Mouse (Mus musculus): Measurements from ENCODE around the gene Cfap77.

The Cfap77 gene

GRCm38 (mm10) chr2:28907691-28908388 lies 147.0 kb downstream of the Cfap77 start:
- DNase-seq (ENCODE audit: low spot score in 2 of 2) = no peak

GRCm38 (mm10) chr2:28905561-28905960 lies 149.3 kb downstream of the Cfap77 start:
- DNase-seq (ENCODE audit: low spot score in 2 of 2) = no peak

- DNase-seq (ENCODE audit: low spot score in 2 of 2) = no peak
Observed at GRCm38 (mm10) chr2:28904786-28905185, 150.1 kb downstream of the Cfap77 start.

- DNase-seq (ENCODE audit: low spot score in 2 of 2) = no peak
Observed at GRCm38 (mm10) chr2:28903871-28904270, 151.0 kb downstream of the Cfap77 start.

- no peak for DNase-seq (ENCODE audit: low spot score in 2 of 2)
Observed at GRCm38 (mm10) chr2:28902291-28902690, 152.6 kb downstream of the Cfap77 start.

- DNase-seq (ENCODE audit: low spot score in 2 of 2) = no peak
Observed at GRCm38 (mm10) chr2:28897340-28897899, 157.4 kb downstream of the Cfap77 start.

- DNase-seq (ENCODE audit: low spot score in 2 of 2) = no peak
Observed at GRCm38 (mm10) chr2:28895876-28896275, 159.0 kb downstream of the Cfap77 start.

GRCm38 (mm10) chr2:28893526-28893925 lies 161.3 kb downstream of the Cfap77 start:
- no peak for DNase-seq (ENCODE audit: low spot score in 2 of 2)

- no peak for DNase-seq (ENCODE audit: low spot score in 2 of 2)
Observed at GRCm38 (mm10) chr2:28892796-28893195, 162.1 kb downstream of the Cfap77 start.

GRCm38 (mm10) chr2:28884914-28885313 lies 170.0 kb downstream of the Cfap77 start:
- no peak for DNase-seq (ENCODE audit: low spot score in 2 of 2)

- no peak for DNase-seq (ENCODE audit: low spot score in 2 of 2)
Observed at GRCm38 (mm10) chr2:28882826-28883485, 171.9 kb downstream of the Cfap77 start.

GRCm38 (mm10) chr2:28882047-28882446 lies 172.8 kb downstream of the Cfap77 start:
- DNase-seq (ENCODE audit: low spot score in 2 of 2) = no peak

GRCm38 (mm10) chr2:28881275-28881674 lies 173.6 kb downstream of the Cfap77 start:
- no peak for DNase-seq (ENCODE audit: low spot score in 2 of 2)

Measured in spleen, postnatal 4 days (tissue).